Mouse (Mus musculus) central nervous system, embryonic 14 days (tissue): Measurements from ENCODE around the gene Phactr3. TPM values are rescaled to one million over a fixed set of nuclear protein-coding genes. Genes with fewer than 3 reads are reported as not detected.

Experiments used
- polyA plus RNA-seq: library from polyadenylated mRNA; depleted of rRNA; stranded (reverse); fragments of >200 nt; gene quantifications from 2 replicates; pipeline ENCODE4 v1.2.3, GENCODE M21; 2012; rRNA removed

The Phactr3 gene
- 46.1 and 53.0 TPM in 2 replicates for polyA plus RNA-seq

DNA sequence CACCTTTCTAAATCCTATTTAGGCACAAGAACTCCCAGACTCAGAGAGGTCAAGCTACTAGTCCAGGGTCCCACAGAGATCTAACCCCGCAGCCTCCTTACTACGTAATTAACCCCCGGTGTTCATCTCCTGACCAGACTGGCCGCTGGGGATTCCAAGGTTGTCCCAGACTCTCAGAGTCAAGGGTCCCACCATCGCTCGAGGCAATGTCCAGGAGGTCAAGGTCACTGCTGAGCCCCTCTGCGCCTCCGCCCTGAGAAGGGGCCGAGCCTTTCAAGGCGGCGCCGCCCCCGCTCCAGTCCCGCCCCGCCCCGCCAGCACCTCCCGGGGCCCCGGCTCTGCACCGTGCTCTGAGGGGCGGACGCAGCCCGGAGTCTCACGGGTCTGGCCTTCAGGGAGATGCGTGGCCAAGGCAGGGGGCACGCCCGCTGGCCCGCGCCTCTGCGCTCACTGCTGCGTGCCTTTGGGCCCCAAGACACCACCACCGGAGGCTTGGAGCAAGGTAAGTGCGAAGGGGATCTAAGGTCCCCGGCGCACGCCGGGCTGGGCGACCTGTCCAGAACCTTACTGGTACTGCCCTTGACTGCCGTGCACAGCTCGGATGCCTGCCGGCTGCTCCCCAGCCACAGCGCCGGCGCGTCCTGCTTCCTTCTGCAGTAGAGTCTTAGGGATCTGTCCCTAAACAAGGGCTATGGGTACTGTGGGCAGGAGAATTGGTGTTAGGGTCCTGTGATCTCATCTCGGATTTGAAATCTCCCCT lies at the start of gene Phactr3:
TSS of gene Phactr3 (plus strand) at position 175 of the 760 bp plus-strand sequence.

GRCm38 (mm10) chr2:178078166-178078717 lies 40.5 kb upstream of the Phactr3 start, which contains the start of gene Zfp931:
Gene Zfp931, minus strand, starts transcription at chr2:178078476.

Other genes with a start within 250 kb of the Phactr3 start
- 1.7 and 2.5 TPM in 2 replicates for gene Gm14327, start 221.9 kb upstream of the Phactr3 start, polyA plus RNA-seq
- 0.57 and 0.63 TPM in 2 replicates for gene Zfp972, start 193.4 kb upstream of the Phactr3 start, polyA plus RNA-seq
- 8.4 and 8.7 TPM in 2 replicates for gene Gm14326, start 161.7 kb upstream of the Phactr3 start, polyA plus RNA-seq
- 7.5 and 8.4 TPM in 2 replicates for gene Zfp971, start 95.7 kb upstream of the Phactr3 start, polyA plus RNA-seq
- 8.2 and 8.3 TPM in 2 replicates for gene Zfp931, start 40.5 kb upstream of the Phactr3 start, polyA plus RNA-seq